Mouse (Mus musculus) G1E (cell line): ENCODE measurements around the gene Vasn. TPM values are rescaled to one million over a fixed set of nuclear protein-coding genes. Genes with fewer than 3 reads are reported as not detected.

Experiments used
- ATAC-seq: 2 replicates; pipeline ENCODE4 v1.8.0; 2016; ENCODE audit warnings: mild to moderate bottlenecking; ENCODE audit not compliant: insufficient number of reproducible peaks, poor library complexity, low FRiP score, severe bottlenecking; ENCODE audit errors: extremely low read depth
- DNase-seq: peaks from one replicate; pipeline ENCODE4 v3.0.0; 2012; ENCODE audit warnings: low spot score
- H3K27me3 ChIP-seq: 2 replicates; pipeline ENCODE4 v1.6.1; 2012; ENCODE audit warnings: mild to moderate bottlenecking, low read length, inconsistent platforms; ENCODE audit not compliant: insufficient read depth
- H3K36me3 ChIP-seq: replicated peaks from 2 replicates; pipeline ENCODE3; 2012; ENCODE audit warnings: mild to moderate bottlenecking, inconsistent platforms
- H3K4me1 ChIP-seq: 2 replicates; pipeline ENCODE4 v1.6.1; 2012; ENCODE audit warnings: low read depth, low read length, inconsistent platforms, mixed read lengths; ENCODE audit not compliant: insufficient read depth
- H3K4me3 ChIP-seq: 2 replicates; pipeline ENCODE4 v1.5.1; 2012; ENCODE audit warnings: low read depth, mild to moderate bottlenecking, inconsistent platforms, low read length, moderate library complexity, mixed read lengths
- H3K9me3 ChIP-seq: replicated peaks from 2 replicates; pipeline ENCODE4 v1.6.1; 2012; ENCODE audit warnings: inconsistent platforms
- CTCF ChIP-seq: IDR thresholded peaks from 2 replicates; pipeline ENCODE4 v1.5.1; 2012; ENCODE audit warnings: low read depth, low read length, inconsistent platforms, mixed read lengths
- GATA1 ChIP-seq: IDR thresholded peaks from 2 replicates; pipeline ENCODE4 v1.6.1; 2012; ENCODE audit warnings: borderline replicate concordance, low read length, inconsistent platforms, mixed read lengths
- GATA2 ChIP-seq: IDR thresholded peaks from 2 replicates; pipeline ENCODE4 v1.6.1; 2012; ENCODE audit warnings: low read depth, low read length, inconsistent platforms, borderline replicate concordance
- POLR2AphosphoS5 ChIP-seq: IDR thresholded peaks from 2 replicates; pipeline ENCODE4 v1.6.1; 2012; ENCODE audit warnings: low read depth, low read length, inconsistent platforms; ENCODE audit not compliant: insufficient replicate concordance
- TAL1 ChIP-seq: conservative IDR thresholded peaks from 2 replicates; pipeline ENCODE4 v1.6.1; 2012; ENCODE audit warnings: low read depth, low read length, inconsistent platforms, mixed read lengths
- polyA plus RNA-seq: library from polyadenylated mRNA; stranded (reverse); fragments of >175 nt; gene quantifications from 2 replicates; pipeline ENCODE4 v1.2.3, GENCODE M21; 2012
- total RNA-seq, 2 experiments: library from RNA; stranded (forward) in 1 of 2; stranded (reverse) in 1 of 2; fragments of 200-1000 nt in 1 of 2; fragments of >200 nt in 1 of 2; fragmentation: Nextera tagmentation in 1 of 2; gene quantifications; 2 replicates each; pipeline ENCODE4 v1.2.3; 2014 to 2017

Gene Vasn
- total and polyA plus RNA-seq, 3 experiments = 0.03 to 0.30 (median 0.05) TPM

- Histone ChIP-seq H3K9me3 (no peaks in the 10 kb centered on the region), H3K4me1 (peaks cover 13% of the 10 kb centered on the region), H3K27me3 (no peaks in the 10 kb centered on the region), H3K4me3 (no peak overlapping the region), H3K36me3 (peaks cover 95% of the 10 kb centered on the region)
- ATAC-seq (no peak), DNase-seq (no peak)
- TF ChIP-seq GATA2 (no peak), TAL1 (no peak), POLR2AphosphoS5 (no peak), GATA1 (no peak), CTCF (no peak)
These were observed 16.2 kb downstream of the Vasn start for GRCm38 (mm10) chr16:4655764-4656570.

GRCm38 (mm10) chr16:4656571-4657081 is 16.9 kb downstream of the Vasn start:
- DNase-seq = no peak
- Histone ChIP-seq H3K9me3 (no peaks in the 10 kb centered on the region), H3K4me3 (no peak overlapping the region), H3K4me1 (peaks cover 11% of the 10 kb centered on the region), H3K36me3 (peaks cover 95% of the 10 kb centered on the region), H3K27me3 (no peaks in the 10 kb centered on the region)
- TF ChIP-seq TAL1 = no peak
- TF ChIP-seq POLR2AphosphoS5 = no peak
- no peak for TF ChIP-seq GATA1
- no peak for TF ChIP-seq GATA2
- no peak for TF ChIP-seq CTCF
- ATAC-seq = no peak

- ATAC-seq = no peak
- no peak for DNase-seq
- no peaks in the 10 kb centered on the region for H3K9me3 ChIP-seq
- TF ChIP-seq CTCF (no peak), GATA1 (no peak), POLR2AphosphoS5 (no peak), TAL1 (no peak), GATA2 (no peak)
- no peaks in the 10 kb centered on the region for H3K27me3 ChIP-seq
- H3K4me3 ChIP-seq = no peak overlapping the region
- H3K36me3 ChIP-seq = peaks cover 93% of the 10 kb centered on the region
- peaks cover 11% of the 10 kb centered on the region for H3K4me1 ChIP-seq
These were observed 19.1 kb downstream of the Vasn start for GRCm38 (mm10) chr16:4658781-4659245.

GRCm38 (mm10) chr16:4659326-4659725 is 19.6 kb downstream of the Vasn start:
- H3K4me1 ChIP-seq = peaks cover 11% of the 10 kb centered on the region
- no peak for ATAC-seq
- peaks cover 92% of the 10 kb centered on the region for H3K36me3 ChIP-seq

GRCm38 (mm10) chr16:4661605-4662004 is 21.9 kb downstream of the Vasn start:
- H3K4me1 ChIP-seq = peaks cover 5% of the 10 kb centered on the region
- TF ChIP-seq GATA1 (no peak), POLR2AphosphoS5 (no peak), CTCF (no peak), GATA2 (no peak), TAL1 (no peak)
- H3K4me3 ChIP-seq = no peak overlapping the region
- DNase-seq (no peak), ATAC-seq (no peak)
- H3K36me3 ChIP-seq = peaks cover 92% of the 10 kb centered on the region
- H3K27me3 ChIP-seq = no peaks in the 10 kb centered on the region
- no peaks in the 10 kb centered on the region for H3K9me3 ChIP-seq

More at GRCm38 (mm10) chr16:4659326-4659725, 19.6 kb downstream of the Vasn start:
- Histone ChIP-seq H3K9me3 (no peaks in the 10 kb centered on the region), H3K4me3 (no peak overlapping the region), H3K27me3 (no peaks in the 10 kb centered on the region)
- no peak for DNase-seq
- TF ChIP-seq GATA2 (no peak), TAL1 (no peak)

GRCm38 (mm10) chr16:4663806-4664205 is 24.1 kb downstream of the Vasn start:
- H3K36me3 ChIP-seq = peaks cover 93% of the 10 kb centered on the region
- no peak overlapping the region for H3K4me3 ChIP-seq
- DNase-seq (no peak), ATAC-seq (no peak)
- TF ChIP-seq CTCF (no peak), GATA1 (no peak), TAL1 (no peak), GATA2 (no peak), POLR2AphosphoS5 (no peak)
- H3K27me3 ChIP-seq = no peaks in the 10 kb centered on the region
- H3K9me3 ChIP-seq = no peaks in the 10 kb centered on the region
- H3K4me1 ChIP-seq = no peaks in the 10 kb centered on the region; the same call in 1 of the 2 replicates
